Mouse (Mus musculus) layer of hippocampus, adult 6 months (tissue): ENCODE data around the gene Olfr721-ps1. TPM values are rescaled to one million over a fixed set of nuclear protein-coding genes. Genes with fewer than 3 reads are reported as not detected.

Experiments used
- long read RNA-seq, 2 experiments: library from polyadenylated mRNA; unstranded; transcript quantifications; one replicate each; pipeline ENCODE4 v2.0.0; 2019 to 2020
- polyA plus RNA-seq: library from polyadenylated mRNA; unstranded; fragments of <200 nt; fragmentation: Nextera tagmentation; gene quantifications from 2 replicates; pipeline ENCODE4 v1.2.3, GENCODE M21; 2021

The Olfr721-ps1 gene
- not detected in 2 replicates for polyA plus RNA-seq
- long read RNA-seq, experiment 1 = 0 reads
- long read RNA-seq, experiment 2 = 0 reads

GRCm38 (mm10) chr14:14400998-14401397 is at the start of gene Olfr721-ps1:
Gene Olfr721-ps1, plus strand, starts transcription at chr14:14401298.

Other genes starting within 250 kb of the Olfr721-ps1 start
- not detected in 2 replicates for gene Olfr720, start 214.5 kb upstream of the Olfr721-ps1 start, polyA plus RNA-seq
- not detected in 2 replicates for gene Olfr31, start 78.5 kb upstream of the Olfr721-ps1 start, polyA plus RNA-seq
- 0.36 and 0.38 TPM in 2 replicates for gene Il3ra, start 55.0 kb upstream of the Olfr721-ps1 start, polyA plus RNA-seq